Mouse (Mus musculus): Measurements from ENCODE around the gene Sult5a1.

Gene Sult5a1

GRCm38 (mm10) chr8:123101244-123101643 is 56.9 kb downstream of the Sult5a1 start:
- no peak for DNase-seq (ENCODE audit: low spot score)

DNA sequence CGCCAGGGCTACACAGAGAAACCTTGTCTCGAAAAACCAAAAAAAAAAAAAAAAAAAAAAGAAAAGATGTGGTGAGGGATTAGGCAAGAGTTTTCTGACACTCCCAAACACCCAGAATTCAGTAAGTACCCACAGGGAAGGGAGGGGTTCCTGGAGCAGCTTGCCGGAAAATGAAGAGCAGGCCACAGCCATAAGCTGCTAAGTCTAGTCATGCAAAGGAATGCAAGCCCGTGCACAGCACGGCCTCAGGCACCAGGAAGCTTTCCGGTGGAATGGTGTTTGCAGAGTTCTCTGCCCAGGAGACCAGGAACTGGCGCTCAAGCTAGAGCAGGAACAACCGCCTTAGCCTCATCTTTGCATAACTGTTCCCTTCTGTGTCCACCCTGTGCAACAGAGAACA is 57.8 kb downstream of the Sult5a1 start:
- no peak for DNase-seq (ENCODE audit: low spot score)

DNA sequence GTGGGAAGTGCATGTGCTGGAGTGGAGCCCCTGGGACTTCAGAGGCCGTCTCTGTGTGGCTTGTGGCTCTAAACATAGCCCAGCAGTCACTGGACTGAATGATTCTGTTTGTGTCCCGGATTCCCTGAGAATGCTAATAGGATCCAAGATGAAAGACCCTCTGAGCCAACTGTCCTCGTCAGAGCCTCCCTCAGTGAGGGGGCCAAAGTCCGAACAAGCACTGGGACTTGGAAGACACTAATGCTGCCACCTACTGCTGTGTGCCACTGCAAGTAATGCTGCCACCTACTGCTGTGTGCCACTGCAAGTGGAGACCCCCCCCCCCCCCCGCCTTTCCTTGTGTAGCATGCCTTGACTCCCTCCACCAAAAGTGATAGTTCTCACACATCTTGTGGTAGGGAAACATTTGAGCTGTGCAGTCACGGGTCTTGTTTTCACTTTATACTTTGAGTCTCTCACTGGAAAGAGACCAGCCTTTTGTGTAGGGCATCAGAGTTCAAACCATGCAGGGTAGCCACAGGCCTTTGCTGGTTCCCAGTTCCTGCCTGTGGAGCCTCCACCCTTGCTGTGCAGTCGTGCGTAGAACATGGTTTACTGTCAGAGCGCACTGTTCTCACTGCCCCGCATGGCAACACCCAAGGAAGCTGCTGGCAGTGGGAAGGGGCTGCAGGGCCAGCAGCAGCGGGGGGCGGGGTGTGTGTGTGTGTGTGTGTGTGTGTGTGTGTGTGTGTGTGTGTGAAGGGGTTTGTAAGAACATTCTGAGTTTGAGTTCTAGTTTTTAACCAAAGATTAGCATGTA is 60.1 kb downstream of the Sult5a1 start:
- DNase-seq (ENCODE audit: low spot score) = no peak

- no peak for DNase-seq (ENCODE audit: low spot score)
Measured at GRCm38 (mm10) chr8:123097216-123097615, 60.9 kb downstream of the Sult5a1 start.
